Mouse (Mus musculus) hematopoietic multipotent progenitor cell, adult 10-12 weeks (in vitro differentiated cells): ENCODE data around the gene Fkbp3. TPM values are rescaled to one million over a fixed set of nuclear protein-coding genes. Genes with fewer than 3 reads are reported as not detected.

Experiments
- polyA plus RNA-seq: library from polyadenylated mRNA; stranded (reverse); fragments of >175 nt; gene quantifications from 2 replicates; pipeline ENCODE4 v1.2.3, GENCODE M21; 2012; ENCODE audit warnings: low replicate concordance

Fkbp3 gene
- 19.3 and 135 TPM in 2 replicates for polyA plus RNA-seq

GRCm38 (mm10) chr12:65073611-65074178, at the start of gene Fkbp3:
TSS of gene Fkbp3 (minus strand) at chr12:65074007.

GRCm38 (mm10) chr12:65075085-65075732, 1.4 kb upstream of the Fkbp3 start, which contains the start of gene Fancm:
TSS of gene Fancm (plus strand) at chr12:65075603.

GRCm38 (mm10) chr12:65036190-65036870, 37.5 kb downstream of the Fkbp3 start, which contains the start of gene Prpf39:
TSS of gene Prpf39 (plus strand) at chr12:65036333.

Other genes with a start within 250 kb of the Fkbp3 start
- 1.1 and 2.3 TPM in 2 replicates for gene Gm527, start 156.1 kb downstream of the Fkbp3 start, polyA plus RNA-seq
- gene Klhl28, start 108.5 kb downstream of the Fkbp3 start, polyA plus RNA-seq, result 1.3 and 2.9 TPM in 2 replicates
- 5.2 and 7.8 TPM in 2 replicates for gene Togaram1, start 108.2 kb downstream of the Fkbp3 start, polyA plus RNA-seq
- 14.3 and 15.9 TPM in 2 replicates for gene Prpf39, start 37.7 kb downstream of the Fkbp3 start, polyA plus RNA-seq
- gene Fancm, start 1.6 kb upstream of the Fkbp3 start, polyA plus RNA-seq, result 1.5 and 5.3 TPM in 2 replicates
- gene Mis18bp1, start 98.6 kb upstream of the Fkbp3 start, polyA plus RNA-seq, result 2.0 and 2.1 TPM in 2 replicates
- gene Wdr20rt, start 151.5 kb upstream of the Fkbp3 start, polyA plus RNA-seq, result not detected in 2 replicates